Mouse (Mus musculus): Measurements from ENCODE around the gene Senp5. TPM values are rescaled to one million over a fixed set of nuclear protein-coding genes. Genes with fewer than 3 reads are reported as not detected.

The Senp5 gene
- total RNA-seq, 4 experiments from 2014 or later, result 10.0 to 13.9 (median 11.7) TPM

DNA sequence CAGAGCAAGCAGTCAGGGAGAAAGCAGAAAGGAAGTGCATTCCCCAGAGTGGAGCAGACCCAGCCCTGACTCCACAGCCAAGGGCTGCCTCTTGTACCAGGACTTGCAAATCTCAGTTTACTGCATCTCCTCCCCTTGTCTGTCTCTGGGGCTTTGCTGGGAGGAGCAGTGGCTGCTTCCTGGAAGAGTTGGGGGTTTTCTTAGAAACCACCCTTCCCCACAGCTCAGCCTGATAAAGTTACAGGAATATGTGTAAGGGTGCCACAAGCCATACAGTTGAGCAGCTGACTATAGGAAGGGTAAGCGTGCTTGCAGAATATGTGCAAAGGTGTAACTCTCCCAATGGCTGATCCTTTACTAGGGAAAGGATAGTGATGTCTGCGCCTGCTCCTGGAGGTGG lies 62.5 kb downstream of the Senp5 start:
- no peak for DNase-seq (ENCODE audit: low spot score)

DNA sequence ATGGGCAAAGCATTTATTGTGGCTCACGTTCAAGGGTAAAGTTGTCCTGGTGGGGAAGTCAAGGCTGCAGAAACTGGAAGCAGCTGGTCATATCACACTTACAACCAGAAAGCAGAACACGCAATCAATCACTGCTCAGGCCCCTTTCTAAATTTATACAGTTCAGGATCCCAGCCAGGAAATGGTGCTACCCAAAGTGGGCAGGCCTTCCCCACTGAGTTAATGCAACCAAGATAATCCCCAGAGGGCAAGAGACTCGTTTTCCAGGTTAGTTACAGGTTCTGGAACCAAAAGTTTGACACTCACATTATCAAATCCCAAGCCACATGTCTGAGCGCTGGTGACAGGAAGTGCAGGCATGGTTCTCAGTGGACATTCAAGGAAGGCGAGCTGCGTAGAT lies 64.2 kb downstream of the Senp5 start:
- DNase-seq (ENCODE audit: low spot score), result peak; percentile 55

DNA sequence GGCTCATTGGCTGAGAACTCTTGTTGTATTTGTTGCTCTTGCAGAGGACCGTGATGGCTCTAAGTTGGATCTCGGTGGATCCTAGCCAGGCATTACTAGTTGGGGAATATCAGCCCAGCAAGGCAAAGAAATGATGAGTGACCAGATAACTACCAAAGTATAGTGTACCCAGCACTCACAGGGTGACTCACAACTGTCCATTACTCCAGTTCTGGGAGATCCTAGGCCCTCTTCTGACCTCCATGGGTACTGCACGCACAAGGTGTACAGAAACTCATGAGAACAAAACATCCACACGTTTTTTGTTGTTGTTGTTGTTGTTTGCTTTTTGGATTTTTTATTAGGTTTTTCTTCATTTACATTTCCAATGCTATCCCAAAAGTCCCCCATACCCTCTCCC lies 66.5 kb downstream of the Senp5 start:
- DNase-seq (ENCODE audit: low spot score), result no peak

DNA sequence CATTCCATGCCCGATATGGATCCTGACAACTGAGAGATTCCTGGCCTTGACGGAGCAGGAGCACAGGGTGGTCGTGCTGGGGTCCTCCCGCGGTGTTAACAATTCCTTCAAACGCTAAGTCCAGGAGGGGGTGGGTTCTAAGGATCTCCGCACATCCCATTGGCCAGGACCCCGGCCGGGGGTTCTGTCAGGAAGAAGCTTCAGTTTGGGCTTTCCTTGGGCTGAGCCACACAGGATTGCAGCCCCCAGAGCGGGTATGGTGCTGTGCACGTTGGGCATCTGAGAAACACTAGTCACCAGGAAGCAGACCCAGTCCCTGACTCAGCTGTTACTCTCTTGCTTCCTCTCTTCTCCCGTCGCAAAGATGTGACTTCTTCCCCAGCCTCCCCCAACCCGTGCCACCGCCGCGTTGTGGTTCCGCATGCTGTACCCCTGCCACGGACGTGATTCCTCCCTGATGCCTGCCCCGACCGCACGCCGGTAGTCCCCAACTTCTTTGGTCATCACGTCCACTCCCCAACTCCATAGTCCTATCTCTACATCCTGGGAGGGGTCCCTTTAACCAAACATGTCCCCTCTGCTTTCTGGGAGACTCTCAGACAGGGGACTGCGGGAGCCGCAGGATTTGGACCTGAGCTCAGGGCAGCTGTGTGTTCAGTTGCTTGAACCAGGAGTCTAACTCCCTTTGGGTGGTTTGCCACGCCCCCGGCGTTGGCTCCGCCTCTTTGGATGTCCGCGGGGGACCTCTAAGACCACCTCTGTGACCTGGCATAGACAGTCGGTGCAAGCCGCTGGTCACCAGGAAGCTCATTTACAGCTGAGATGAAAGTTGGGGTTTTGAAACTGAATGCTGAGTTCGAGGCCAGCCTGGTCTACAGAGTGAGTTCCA lies 67.8 kb downstream of the Senp5 start:
- no peak for DNase-seq (ENCODE audit: low spot score)

DNA sequence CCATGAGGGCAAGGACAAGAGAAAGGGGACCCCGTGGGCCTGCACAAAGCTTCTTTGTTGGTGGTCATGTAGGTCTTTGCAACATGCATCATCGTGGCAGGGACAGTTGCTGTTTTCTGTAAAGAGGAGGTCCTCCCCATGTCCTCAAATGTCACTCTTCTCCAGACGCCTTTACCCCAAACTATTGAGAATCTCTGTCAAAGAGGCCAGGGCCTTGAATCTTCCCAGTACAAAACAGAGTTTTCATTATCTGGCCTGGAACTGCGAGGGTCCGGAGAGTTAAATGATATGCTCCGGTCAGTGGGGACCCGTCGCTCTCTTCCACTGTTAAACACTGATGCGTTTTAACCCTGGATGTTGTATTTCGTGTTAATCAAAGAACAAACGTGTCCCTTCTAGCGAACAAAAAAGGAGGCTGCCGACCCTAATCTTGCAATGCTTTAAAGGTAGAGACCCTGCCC lies 68.5 kb downstream of the Senp5 start:
- DNase-seq (ENCODE audit: low spot score), result no peak

DNA sequence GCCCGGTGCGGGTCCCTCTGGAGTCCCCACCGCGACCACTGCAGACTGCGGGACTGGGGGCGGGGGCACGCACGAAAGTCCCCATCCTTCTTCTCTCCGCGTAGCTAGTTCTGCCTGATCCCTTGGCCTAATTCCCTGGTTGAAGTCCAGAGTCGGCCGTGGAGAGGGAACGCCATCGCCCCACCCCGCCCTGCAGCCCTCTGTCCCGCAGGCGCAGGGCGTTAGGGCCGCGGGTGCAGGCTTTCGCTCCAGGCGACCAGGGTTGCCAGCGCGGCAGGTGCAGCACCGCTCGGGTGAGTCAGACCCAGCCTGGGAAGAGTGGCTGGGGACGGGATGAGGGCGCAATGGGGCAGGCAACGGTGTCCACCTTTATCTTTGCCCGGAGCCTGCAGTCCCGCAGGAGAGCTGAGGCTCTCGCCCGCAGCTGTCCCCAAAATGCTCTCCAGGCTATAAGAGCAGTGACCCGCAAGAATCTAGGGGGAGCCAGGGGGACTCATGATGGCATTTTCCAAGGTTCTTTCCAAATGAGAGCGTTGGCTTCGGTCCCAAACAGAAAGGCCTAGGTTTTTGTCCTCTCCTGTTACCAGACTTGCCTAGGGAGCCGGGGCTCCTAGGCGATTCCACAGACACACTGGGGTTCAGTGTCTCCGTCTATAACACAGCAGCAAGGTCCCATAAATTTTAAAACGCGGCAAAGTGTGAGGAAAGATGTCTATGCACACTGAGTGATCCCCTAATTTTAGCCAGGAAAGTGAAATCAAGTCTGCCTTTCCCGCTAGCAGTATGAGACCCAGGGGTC lies 69.1 kb downstream of the Senp5 start, which contains the start of gene Pigz:
TSS of gene Pigz (plus strand) at position 101 of the 799 bp plus-strand sequence.
- DNase-seq (ENCODE audit: low spot score), result peak; percentile 51

DNA sequence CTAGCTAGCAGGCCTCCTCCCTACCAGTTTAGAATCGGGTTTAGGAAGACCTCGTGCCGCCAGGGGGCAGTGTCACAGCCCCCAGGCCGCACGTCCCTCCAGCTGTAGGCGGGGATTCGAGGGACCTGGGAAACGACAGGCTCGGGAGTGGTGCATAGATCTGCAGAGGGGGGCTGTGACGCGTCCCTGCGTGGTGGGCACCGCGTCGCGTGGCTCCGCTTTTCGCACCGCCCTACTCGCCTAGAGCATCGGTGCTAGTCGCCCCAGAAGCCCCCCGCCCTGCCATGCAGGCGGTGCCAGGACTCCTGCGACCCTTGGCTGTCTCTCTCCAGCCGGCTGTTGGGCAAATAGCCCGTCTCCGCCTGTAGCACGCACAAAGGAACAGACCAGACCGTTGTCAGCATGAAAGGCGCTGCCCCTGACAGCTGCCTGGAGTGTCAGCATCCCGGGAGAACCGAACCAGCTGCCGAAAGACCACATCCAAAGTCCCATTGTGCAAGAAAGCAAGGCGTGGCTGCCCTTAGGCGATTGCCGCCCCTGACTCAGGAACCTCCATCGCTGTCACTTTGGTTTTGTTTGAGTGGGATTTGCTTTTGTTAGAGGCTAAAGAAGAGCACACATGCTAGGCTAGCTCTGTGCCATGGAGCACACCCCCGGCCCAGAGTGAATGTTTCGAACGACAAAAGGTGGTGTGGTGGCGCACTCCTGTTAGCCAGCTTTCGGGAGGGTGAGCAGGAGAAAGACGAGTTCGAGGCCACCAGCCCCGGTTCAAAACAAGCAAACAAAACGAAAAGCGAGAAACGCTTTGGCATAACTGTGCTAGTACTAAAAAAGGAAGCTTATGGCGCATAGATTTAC lies 70.0 kb downstream of the Senp5 start:
- peak; percentile 87 for DNase-seq (ENCODE audit: low spot score)

DNA sequence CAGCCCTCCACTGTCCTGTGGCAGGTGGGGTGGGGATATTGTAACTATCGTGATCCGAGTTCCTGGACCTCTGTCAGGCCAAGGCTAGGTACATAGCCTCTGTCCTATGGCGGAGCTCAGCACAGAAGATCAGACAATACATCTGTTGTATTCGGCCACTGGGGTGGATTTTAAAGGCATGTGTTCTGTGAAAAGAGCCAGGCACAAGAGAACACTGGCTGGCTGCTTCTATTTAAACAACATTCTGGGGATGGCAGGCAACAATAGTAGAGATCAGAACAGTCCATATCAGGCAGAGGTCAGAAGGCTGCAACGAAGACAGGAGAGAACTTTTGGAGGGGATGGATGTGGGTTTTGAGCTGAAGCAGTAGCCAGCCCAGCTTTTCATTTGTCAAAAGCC lies 70.8 kb downstream of the Senp5 start:
- no peak for DNase-seq (ENCODE audit: low spot score)

DNA sequence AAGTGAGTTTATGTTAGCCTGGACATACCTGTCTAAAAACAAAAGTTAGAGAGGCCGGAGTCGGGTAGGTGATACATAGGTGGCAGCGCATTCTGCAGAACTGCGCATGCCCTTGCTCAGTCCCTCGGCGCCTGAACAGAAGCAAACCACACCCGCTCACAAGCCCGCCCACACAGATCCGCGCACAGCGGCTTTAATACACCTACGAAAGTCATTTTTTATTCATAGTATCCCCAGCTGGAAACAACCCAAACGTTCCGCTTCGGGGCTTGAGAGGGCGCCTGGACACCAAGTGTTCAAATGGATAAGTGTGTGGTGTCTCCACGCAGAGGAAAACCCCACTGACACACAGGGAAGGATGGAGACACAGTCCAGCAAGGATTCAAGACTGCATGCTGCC lies 71.8 kb downstream of the Senp5 start:
- DNase-seq (ENCODE audit: low spot score), result no peak

DNA sequence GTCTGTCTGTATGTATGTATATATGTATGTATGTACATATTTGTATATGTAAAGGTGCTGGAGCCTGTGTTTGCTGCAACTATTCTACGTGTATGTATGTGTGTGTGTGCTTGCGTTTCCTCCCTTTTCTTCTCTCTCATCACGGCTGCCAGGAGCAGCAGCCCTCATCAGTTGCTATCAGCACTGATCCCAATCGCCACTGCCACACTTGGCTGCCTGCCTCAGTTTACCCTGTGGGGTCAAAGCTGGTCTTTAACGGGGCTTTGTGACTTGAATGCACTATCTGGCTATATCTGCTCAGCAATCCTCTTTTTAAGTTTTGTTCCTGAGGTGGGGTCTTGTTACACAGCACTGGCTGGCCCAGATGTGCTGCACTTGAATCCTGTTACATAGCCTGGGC lies 75.7 kb downstream of the Senp5 start:
- no peak for DNase-seq (ENCODE audit: low spot score)

DNA sequence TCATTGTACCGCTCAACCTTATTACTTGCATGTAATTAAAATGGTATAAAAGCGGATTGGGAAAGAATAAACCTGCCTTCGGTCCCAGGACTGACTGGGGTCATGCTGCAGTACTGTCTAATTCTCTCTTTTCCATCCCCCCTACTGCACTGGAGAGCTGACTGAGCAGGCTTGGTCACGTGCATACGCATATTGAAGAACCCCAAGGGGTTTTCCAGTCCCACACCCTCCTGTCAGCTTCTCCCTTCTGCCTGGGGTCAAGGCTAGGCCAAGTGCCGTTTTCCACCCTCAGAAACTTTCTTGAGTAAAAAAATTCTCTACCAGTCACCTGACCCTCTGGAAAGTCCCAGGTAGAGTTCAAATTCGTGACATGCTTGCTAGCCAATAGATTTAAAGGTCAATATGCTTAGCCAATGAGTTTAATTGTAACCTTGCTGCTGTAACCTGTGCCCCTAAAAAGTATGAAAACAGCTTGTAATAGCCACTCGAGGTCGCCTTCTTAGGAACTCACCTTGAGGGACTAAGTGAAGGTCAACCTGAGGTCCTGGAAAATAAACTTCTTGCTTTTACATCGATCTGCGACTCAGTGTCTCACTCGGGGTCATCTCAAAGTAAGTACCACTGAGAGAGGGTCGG lies 76.4 kb downstream of the Senp5 start:
- no peak for DNase-seq (ENCODE audit: low spot score)

DNA sequence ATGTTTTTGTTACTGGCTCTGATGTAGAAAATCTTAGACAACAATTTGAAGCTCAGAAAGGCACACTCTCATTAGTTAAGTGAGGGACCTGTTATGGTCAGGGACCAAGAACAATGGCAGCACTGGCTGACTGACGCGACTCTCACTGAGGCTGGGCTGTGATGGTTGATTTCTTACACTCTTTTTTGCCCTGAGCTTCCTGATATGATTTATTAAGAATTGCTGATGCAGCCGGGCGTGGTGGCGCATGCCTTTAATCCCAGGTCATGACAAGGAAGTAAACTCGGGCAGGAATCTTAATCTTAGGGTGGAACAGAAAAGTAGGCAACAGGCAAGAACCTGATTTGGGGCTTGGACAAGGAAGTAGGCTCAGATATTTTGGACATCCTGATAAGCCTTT lies 77.0 kb downstream of the Senp5 start:
- no peak for DNase-seq (ENCODE audit: low spot score)

DNA sequence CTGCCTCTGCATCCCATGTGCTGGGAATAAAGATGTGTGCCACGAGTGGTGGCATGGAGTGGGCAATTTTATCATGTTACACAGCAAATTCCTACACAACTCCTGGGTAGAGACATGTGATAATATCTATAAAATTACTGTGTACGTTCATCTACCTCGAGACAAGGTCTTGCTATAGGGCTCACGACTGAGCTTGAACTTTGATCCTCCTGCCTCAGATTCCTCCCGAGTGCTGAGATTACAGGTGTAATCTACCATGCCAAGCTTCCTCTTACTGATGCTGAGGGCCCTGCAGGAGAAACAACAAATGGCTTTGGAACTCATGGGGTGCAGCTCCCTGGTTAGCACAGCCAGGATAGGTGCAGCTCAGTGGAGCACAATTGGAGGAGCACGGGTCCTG lies 78.7 kb downstream of the Senp5 start:
- no peak for DNase-seq (ENCODE audit: low spot score)

DNA sequence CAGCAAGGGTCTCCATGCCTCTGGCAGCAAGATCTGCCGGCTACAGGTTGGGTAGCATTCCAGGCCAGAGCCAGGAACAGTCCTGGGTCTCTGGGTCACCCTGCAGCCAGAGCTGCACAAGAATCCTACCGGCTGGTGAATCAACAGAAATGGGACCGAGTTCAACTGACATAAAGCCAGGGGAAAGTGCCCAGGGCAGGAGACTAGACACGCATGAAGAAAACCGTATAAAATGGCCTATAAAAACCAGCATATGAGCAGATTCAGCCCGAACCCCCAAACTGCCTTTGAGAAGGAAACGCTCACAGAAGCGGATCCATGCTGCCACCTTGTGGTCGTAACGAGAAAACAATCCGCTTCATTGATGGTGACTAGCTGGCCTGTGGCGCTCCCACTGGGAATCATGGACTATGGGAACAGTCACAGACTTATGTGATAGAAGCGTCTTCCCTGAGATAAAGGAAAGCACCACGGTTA lies 84.8 kb downstream of the Senp5 start:
- peak; percentile 67 for DNase-seq (ENCODE audit: low spot score)

DNA sequence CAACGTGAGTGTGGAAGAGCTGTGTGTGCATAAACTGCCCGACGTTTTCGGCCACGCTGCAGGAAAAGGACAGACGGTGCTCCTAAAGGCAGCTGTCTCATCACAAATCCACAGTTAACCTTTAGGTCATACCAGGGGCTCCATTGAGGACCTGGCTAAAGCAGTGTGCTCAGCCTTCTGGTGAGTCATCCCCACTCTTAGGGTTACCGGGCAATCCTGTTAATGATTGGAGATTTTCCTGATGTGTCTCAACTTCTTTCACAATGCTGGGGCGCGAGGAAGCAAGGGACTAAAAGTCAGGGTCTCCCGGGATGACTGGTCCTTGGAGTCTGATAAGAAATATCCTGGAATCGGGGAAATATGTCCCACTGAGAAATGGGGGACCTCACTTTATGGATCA lies 85.3 kb downstream of the Senp5 start:
- no peak for DNase-seq (ENCODE audit: low spot score)

DNA sequence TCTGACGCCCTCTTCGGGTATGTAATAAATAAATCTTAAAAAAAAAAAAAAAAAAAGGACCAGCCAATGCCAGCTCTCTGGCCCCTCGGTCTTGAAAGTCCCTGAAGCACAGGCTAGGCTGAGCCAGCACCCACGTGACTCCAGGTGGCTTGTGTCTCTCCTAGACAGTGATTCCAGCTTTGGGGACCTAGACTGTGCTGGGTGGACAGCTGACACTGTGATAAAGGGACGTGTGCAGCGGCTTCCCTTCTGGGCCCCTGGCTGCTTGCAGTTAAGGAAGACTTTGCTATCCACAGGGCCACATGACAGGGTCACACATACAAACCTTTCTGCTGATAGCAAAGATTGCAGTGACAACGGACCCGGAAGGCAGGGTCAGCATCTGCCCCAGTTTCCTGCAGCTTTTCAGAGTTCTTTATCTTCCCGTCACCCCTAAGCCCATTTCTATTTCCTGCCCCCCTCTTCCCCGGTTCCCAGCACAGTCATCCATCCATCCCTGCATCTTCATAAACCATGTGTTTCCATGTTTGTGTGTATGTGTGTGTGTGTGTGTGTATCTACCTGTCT lies 92.7 kb downstream of the Senp5 start:
- DNase-seq (ENCODE audit: low spot score), result no peak

Data from heart, adult 8-10 months (tissue).